Mouse (Mus musculus) central nervous system, embryonic 14 days (tissue): Measurements from ENCODE around the gene Copb1. TPM values are rescaled to one million over a fixed set of nuclear protein-coding genes. Genes with fewer than 3 reads are reported as not detected.

Experiments used
- polyA plus RNA-seq: library from polyadenylated mRNA; depleted of rRNA; stranded (reverse); fragments of >200 nt; gene quantifications from 2 replicates; pipeline ENCODE4 v1.2.3, GENCODE M21; 2012; rRNA removed

Copb1 gene
- polyA plus RNA-seq, result 68.7 and 72.8 TPM in 2 replicates

DNA sequence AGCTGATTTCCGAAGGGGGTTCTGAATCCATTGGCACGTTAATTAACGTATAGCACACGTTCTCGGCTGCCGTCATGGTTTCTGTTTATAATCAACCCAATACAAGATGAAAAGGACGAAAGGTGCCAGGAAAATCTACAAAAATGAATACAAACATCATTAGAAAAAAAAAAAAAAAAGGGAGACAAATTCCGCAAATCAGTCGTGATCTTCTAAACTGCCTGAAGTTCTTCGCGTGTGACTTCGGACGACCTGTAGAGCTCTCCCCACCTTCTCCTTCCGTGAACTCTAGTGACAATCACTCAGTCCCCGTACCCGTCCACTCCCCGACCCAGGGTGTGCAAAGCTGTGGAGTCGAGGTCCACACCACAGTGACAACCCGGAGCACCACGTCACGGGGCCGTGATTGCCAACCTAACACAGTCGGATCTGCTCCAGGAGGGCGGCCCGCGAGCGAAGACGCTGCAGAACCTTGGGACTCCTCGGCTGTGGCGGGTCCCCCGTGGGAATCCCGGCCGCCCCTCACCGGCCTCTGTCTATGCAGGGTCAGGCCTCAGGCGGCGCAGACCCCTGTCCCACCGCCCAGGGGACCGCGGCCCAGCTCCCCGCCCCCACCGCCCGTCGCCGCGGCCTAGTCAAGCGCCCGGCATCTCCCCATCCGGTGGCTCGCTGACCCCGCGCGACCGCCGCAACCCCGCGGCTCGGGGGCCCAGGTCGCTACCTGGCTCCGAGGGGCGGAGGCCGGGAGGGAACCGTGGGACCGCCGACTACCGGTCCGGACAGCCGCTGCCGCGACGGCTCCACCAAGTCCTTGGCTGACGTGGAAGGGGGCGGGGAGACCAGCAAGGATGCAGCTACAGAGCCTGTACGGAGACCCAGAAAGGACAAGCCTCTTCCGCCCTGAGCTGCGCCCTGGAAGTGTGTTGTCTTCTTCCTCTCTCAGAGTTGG lies at the start of gene Copb1:
Gene Copb1, minus strand, starts transcription at position 827 of the 949 bp plus-strand sequence.

GRCm38 (mm10) chr7:114276005-114276752 lies 21.7 kb upstream of the Copb1 start, which contains the start of gene Psma1:
TSS of gene Psma1 (minus strand) at chr7:114276118.

Other genes with a start within 250 kb of the Copb1 start
- 20.2 and 20.5 TPM in 2 replicates for gene Rras2, start 136.9 kb downstream of the Copb1 start, polyA plus RNA-seq
- gene Psma1, start 21.4 kb upstream of the Copb1 start, polyA plus RNA-seq, result 257 and 295 TPM in 2 replicates
- gene Pde3b, start 160.6 kb upstream of the Copb1 start, polyA plus RNA-seq, result 10.7 and 11.7 TPM in 2 replicates